Mouse (Mus musculus): Measurements from ENCODE around the gene Ucn3. TPM values are rescaled to one million over a fixed set of nuclear protein-coding genes. Genes with fewer than 3 reads are reported as not detected.

The Ucn3 gene
- not detected in 2 replicates for polyA plus RNA-seq (2021; fragmentation: Nextera tagmentation)
- long read RNA-seq, experiment 1 = 0 reads
- long read RNA-seq, experiment 2, partial matches to known transcripts = 0 of 1 reads
- long read RNA-seq, experiment 2, other reads (novel, unspliced or antisense) = 0 of 1 reads

DNA sequence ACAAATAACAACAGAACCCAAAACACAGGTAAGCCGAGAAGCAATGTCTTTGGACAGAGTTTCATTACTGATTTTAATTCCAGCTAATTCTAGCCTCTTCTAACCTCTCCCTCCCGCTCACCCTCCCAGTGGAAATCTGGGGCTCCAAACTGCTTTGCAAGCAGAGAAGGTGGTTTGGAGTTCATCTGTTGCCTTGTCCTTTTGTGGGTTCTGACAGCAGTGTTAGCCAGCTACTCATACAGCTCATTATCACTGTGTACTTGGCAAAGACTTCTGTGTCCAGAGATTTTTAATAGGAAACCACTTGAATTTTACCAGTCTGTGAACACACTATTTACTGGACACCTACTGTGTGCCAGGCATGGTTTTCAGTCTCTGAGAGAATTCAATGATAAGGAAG is at the start of gene Ucn3:
Ucn3 (minus strand) TSS at position 101 of the 400 bp plus-strand sequence.

DNA sequence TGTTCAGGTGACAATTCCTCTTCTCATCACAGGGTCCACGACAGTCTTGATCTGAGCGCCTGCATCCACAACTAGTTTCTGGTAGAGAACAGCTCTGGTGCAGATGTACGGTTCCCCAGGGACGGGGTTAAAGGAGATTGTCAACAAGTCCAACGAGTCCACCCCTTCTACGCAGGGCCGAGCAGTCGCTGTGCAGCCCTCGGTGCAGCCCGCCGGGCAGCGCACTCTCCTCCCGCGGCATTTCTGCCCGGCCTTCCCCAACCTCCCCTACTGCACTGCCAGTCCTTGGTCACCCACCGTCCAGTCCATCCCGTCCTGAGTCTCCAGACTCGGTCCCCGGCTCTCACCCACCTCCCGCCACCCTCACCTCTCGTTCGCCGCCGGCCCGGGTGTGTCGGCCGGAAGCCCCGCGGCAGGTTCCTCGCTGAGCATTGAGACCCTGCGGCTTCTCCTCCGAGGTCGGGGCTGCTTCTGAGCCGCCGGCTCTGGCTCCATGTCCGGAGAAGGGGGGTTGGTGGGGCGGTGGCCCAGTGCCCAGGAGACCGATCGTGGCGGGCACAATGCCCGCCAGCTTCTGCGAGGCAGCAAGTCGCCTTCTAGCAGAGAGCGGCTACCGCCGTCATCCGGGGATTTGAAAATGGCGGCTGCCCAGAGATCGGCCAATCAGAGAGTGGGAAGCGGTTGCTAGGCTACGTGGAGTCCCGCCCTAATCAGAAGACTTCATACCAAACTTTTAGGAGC is 27.4 kb downstream of the Ucn3 start, which contains the start of the genes Net1 and Tubal3:
Net1 (minus strand) TSS at position 650 of the 741 bp plus-strand sequence.
Tubal3 (plus strand) TSS at position 704 of the 741 bp plus-strand sequence.

Small RNA genes lying within 50 kb of the gene (microRNA-seq; reads per million reads assigned to microRNA genes)
- gene Gm22460 = not detected

Other genes with a start within 250 kb of the Ucn3 start
- gene Calml3, start 141.0 kb downstream of the Ucn3 start, polyA plus RNA-seq (2021; fragmentation: Nextera tagmentation) = not detected in 2 replicates
- gene Calm4, start 107.6 kb downstream of the Ucn3 start, polyA plus RNA-seq (2021; fragmentation: Nextera tagmentation) = not detected in 2 replicates
- gene Calm5, start 91.2 kb downstream of the Ucn3 start, polyA plus RNA-seq (2021; fragmentation: Nextera tagmentation) = not detected in 2 replicates
- 7.1 and 8.1 TPM in 2 replicates for gene Net1, start 27.1 kb downstream of the Ucn3 start, polyA plus RNA-seq (2021; fragmentation: Nextera tagmentation)
- gene Tubal3, start 27.1 kb downstream of the Ucn3 start, polyA plus RNA-seq (2021; fragmentation: Nextera tagmentation) = not detected in 2 replicates
- 1.2 and 1.4 TPM in 2 replicates for gene Akr1c14, start 103.7 kb upstream of the Ucn3 start, polyA plus RNA-seq (2021; fragmentation: Nextera tagmentation)
- 2.1 and 2.8 TPM in 2 replicates for gene Akr1c18, start 205.3 kb upstream of the Ucn3 start, polyA plus RNA-seq (2021; fragmentation: Nextera tagmentation)
- 0.29 and 0.55 TPM in 2 replicates for gene Akr1c13, start 245.8 kb upstream of the Ucn3 start, polyA plus RNA-seq (2021; fragmentation: Nextera tagmentation)